Mouse (Mus musculus): ENCODE results near the gene Bach2. TPM values are rescaled to one million over a fixed set of nuclear protein-coding genes. Genes with fewer than 3 reads are reported as not detected.

Gene Bach2
- polyA plus RNA-seq, 1 experiment from 2014 or later: 1.1 TPM

DNA sequence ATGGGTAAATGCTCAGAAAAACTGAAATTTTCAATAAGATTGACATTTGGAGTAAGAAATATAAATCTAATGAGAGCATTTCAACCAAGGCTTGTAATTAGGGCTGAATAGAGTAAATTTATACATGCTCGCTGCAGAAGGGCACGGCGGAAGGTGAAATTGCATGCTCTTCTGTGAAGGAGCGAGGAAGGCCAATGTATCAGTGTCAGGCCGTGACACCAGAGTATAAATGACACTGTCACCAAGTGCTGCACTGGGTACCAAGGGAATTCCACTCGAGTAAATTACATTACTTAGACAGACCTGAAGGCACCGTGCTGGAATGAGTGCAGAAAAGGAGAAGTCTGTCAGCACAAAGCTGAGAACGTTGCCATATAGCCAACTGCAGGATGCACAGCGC is 190.1 kb downstream of the Bach2 start:
- TF ChIP-seq CTCF (IDR thresholded peaks at IDR 0.05; ENCODE audit: low read depth): no peak
- H3K4me1 ChIP-seq (replicated peaks; ENCODE audit: control insufficient read depth, insufficient read depth, low read length): no peaks in the 10 kb centered on the region
- H3K36me3 ChIP-seq (ENCODE audit: control insufficient read depth, insufficient read depth): no peaks in the 10 kb centered on the region
- H3K27ac ChIP-seq (ENCODE audit: low read depth, low read length): no peak overlapping the region
- no peak for ATAC-seq
- H3K27me3 ChIP-seq (replicated peaks; ENCODE audit: control insufficient read depth, insufficient read depth, low read length): no peaks in the 10 kb centered on the region
- no peak overlapping the region for H3K9ac ChIP-seq (ENCODE audit: low read depth, low read length)
- H3K9me3 ChIP-seq (ENCODE audit: control insufficient read depth): no peaks in the 10 kb centered on the region
- H3K4me3 ChIP-seq (ENCODE audit: low read depth, low read length): no peak overlapping the region
- WGBS: 85% methylated on average over 9 of the region's 9 CpGs
- H3K4me2 ChIP-seq (replicated peaks; ENCODE audit: low read depth): no peak overlapping the region

DNA sequence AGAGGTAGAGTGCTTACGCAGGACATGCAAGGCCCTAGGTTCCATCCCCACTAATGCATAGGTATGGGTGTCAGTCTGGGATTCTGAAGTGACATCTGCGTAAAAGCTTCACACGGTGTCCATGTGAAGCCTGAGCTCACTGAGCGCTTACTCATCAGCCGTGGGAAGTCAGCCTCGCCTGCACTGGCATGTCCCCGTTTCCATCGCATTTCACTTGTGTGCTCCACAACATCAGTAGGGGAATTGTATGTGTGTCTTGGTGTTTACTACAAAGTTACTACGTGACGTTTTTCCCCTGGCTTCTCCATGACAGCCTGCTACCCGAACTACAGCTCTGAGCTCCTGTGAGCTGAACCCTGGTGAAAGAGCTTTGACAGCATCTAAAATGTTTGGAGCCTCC is 191.5 kb downstream of the Bach2 start:
- Histone ChIP-seq H3K27me3 (replicated peaks; ENCODE audit: control insufficient read depth, insufficient read depth, low read length) (no peaks in the 10 kb centered on the region), H3K9me3 (ENCODE audit: control insufficient read depth) (no peaks in the 10 kb centered on the region), H3K27ac (ENCODE audit: low read depth, low read length) (no peak overlapping the region), H3K4me1 (replicated peaks; ENCODE audit: control insufficient read depth, insufficient read depth, low read length) (no peaks in the 10 kb centered on the region), H3K9ac (ENCODE audit: low read depth, low read length) (no peak overlapping the region), H3K36me3 (ENCODE audit: control insufficient read depth, insufficient read depth) (no peaks in the 10 kb centered on the region), H3K4me2 (replicated peaks; ENCODE audit: low read depth) (no peak overlapping the region), H3K4me3 (ENCODE audit: low read depth, low read length) (no peak overlapping the region)
- ATAC-seq: no peak
- 87% methylated on average over 11 of the region's 11 CpGs for WGBS
- no peak for TF ChIP-seq CTCF (IDR thresholded peaks at IDR 0.05; ENCODE audit: low read depth)

DNA sequence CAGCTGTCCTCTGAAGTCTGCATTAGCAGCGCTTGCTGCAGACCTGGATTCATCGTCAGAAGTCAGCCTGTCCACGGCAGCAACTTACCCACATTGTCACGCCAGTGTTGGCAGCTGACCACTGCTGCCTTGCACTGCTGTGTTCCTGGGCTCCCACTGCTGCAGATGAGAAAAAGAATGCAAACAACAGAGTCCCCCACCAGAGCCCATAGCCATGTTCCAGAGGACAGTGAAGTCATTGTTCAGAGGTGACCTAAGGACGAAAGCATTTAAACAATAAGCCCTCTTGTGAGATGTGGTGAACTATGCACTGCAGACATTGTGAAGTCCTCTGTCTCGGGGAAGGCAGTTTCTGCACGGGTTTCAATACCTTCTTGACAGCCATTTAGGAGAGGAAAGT is 192.4 kb downstream of the Bach2 start:
- Histone ChIP-seq H3K36me3 (ENCODE audit: control insufficient read depth, insufficient read depth) (no peaks in the 10 kb centered on the region), H3K4me3 (ENCODE audit: low read depth, low read length) (no peak overlapping the region), H3K4me2 (replicated peaks; ENCODE audit: low read depth) (no peak overlapping the region), H3K9me3 (ENCODE audit: control insufficient read depth) (no peaks in the 10 kb centered on the region), H3K4me1 (replicated peaks; ENCODE audit: control insufficient read depth, insufficient read depth, low read length) (no peaks in the 10 kb centered on the region), H3K27me3 (replicated peaks; ENCODE audit: control insufficient read depth, insufficient read depth, low read length) (no peaks in the 10 kb centered on the region), H3K27ac (ENCODE audit: low read depth, low read length) (no peak overlapping the region), H3K9ac (ENCODE audit: low read depth, low read length) (no peak overlapping the region)
- ATAC-seq: no peak
- 43% methylated on average over 7 of the region's 7 CpGs for WGBS
- no peak for TF ChIP-seq CTCF (IDR thresholded peaks at IDR 0.05; ENCODE audit: low read depth)

DNA sequence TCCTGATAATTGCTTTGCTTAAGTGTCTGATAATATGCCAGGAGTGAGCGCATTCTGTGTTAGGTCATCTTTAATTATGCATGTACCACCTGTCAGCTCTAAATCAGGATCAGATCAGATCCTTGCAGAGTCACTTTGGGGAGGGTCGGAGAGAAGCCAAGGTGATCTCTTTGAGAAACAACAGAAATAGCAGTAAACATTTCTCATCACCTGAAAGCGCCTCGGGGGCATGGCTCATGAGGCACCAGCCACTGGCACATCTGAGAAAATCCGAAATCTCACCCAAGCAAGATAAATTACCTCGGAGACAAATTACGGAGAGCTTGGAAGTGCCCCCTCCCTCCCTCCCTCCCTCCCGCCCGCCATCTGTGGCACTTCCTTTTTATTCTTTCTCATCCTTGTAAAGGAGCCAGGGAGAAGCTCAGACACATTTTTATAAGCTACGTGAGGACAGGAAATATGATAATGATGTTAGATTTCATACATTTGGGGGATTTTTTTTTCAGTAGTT is 193.7 kb downstream of the Bach2 start:
- Histone ChIP-seq H3K4me2 (replicated peaks; ENCODE audit: low read depth) (no peak overlapping the region), H3K9ac (ENCODE audit: low read depth, low read length) (no peak overlapping the region), H3K4me3 (ENCODE audit: low read depth, low read length) (no peak overlapping the region), H3K9me3 (ENCODE audit: control insufficient read depth) (no peaks in the 10 kb centered on the region), H3K36me3 (ENCODE audit: control insufficient read depth, insufficient read depth) (no peaks in the 10 kb centered on the region), H3K4me1 (replicated peaks; ENCODE audit: control insufficient read depth, insufficient read depth, low read length) (no peaks in the 10 kb centered on the region), H3K27me3 (replicated peaks; ENCODE audit: control insufficient read depth, insufficient read depth, low read length) (no peaks in the 10 kb centered on the region), H3K27ac (ENCODE audit: low read depth, low read length) (no peak overlapping the region)
- TF ChIP-seq CTCF (IDR thresholded peaks at IDR 0.05; ENCODE audit: low read depth): no peak
- ATAC-seq: no peak
- 46% methylated on average over 10 of the region's 10 CpGs for WGBS

DNA sequence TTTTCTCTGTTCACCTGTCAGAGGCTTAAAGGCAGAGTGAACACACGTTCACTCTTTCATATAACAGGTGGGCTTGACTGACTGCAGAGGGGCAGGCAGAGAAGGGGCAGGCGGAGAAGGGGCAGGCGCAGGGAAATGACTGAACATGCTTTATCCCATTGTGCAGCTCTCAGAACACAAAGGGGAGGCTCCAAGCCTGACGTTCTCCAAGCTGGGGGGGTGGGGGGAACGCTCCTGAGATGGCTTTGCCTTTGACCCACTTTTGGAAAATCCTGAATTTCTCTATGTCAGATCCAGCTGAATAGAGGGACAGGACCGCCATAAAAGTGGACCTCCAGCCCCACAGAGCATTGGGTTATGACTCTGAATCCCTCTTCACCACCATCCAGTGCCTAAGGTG is 194.3 kb downstream of the Bach2 start:
- Histone ChIP-seq H3K27ac (ENCODE audit: low read depth, low read length) (no peak overlapping the region), H3K4me3 (ENCODE audit: low read depth, low read length) (no peak overlapping the region), H3K27me3 (replicated peaks; ENCODE audit: control insufficient read depth, insufficient read depth, low read length) (no peaks in the 10 kb centered on the region), H3K4me2 (replicated peaks; ENCODE audit: low read depth) (no peak overlapping the region), H3K4me1 (replicated peaks; ENCODE audit: control insufficient read depth, insufficient read depth, low read length) (no peaks in the 10 kb centered on the region), H3K9ac (ENCODE audit: low read depth, low read length) (no peak overlapping the region), H3K9me3 (ENCODE audit: control insufficient read depth) (no peaks in the 10 kb centered on the region), H3K36me3 (ENCODE audit: control insufficient read depth, insufficient read depth) (no peaks in the 10 kb centered on the region)
- 72% methylated on average over 6 of the region's 6 CpGs for WGBS
- ATAC-seq: no peak
- TF ChIP-seq CTCF (IDR thresholded peaks at IDR 0.05; ENCODE audit: low read depth): no peak

DNA sequence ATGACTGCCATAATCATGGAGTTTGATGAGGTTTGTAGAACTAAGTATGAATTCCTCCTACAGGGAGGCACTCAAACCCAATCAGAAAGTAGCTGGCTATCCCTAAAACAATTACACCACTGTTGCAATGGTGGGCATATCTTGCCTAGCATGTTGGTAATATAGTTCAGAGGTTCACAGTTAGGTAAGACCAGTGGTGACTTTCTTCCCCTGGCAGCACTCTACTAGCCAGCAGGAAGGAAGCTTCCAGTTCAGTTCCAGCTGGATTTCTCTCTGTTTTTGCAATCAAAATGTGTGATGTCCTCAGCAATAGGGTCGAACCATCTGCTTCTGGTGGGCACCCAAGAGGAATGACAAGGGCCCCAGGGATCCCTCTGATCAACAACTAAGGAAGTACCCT is 196.0 kb downstream of the Bach2 start:
- no peak for ATAC-seq
- H3K4me3 ChIP-seq (ENCODE audit: low read depth, low read length): no peak overlapping the region
- no peak for TF ChIP-seq CTCF (IDR thresholded peaks at IDR 0.05; ENCODE audit: low read depth)
- H3K4me2 ChIP-seq (replicated peaks; ENCODE audit: low read depth): no peak overlapping the region
- H3K9me3 ChIP-seq (ENCODE audit: control insufficient read depth): no peaks in the 10 kb centered on the region
- no peaks in the 10 kb centered on the region for H3K4me1 ChIP-seq (replicated peaks; ENCODE audit: control insufficient read depth, insufficient read depth, low read length)
- 67% methylated on average over 1 of the region's 1 CpGs for WGBS
- H3K36me3 ChIP-seq (ENCODE audit: control insufficient read depth, insufficient read depth): no peaks in the 10 kb centered on the region
- H3K27me3 ChIP-seq (replicated peaks; ENCODE audit: control insufficient read depth, insufficient read depth, low read length): no peaks in the 10 kb centered on the region
- H3K9ac ChIP-seq (ENCODE audit: low read depth, low read length): no peak overlapping the region
- H3K27ac ChIP-seq (ENCODE audit: low read depth, low read length): no peak overlapping the region
